Mouse (Mus musculus): Measurements from ENCODE around the gene Psapl1. TPM values are rescaled to one million over a fixed set of nuclear protein-coding genes. Genes with fewer than 3 reads are reported as not detected.

Psapl1 gene
- not detected in 2 replicates for total RNA-seq (2012; rRNA removed)
- polyA plus RNA-seq (2012; ENCODE audit: insufficient read depth in 1 of 2, insufficient read length in 2 of 2, low read depth in 1 of 2, low replicate concordance in 2 of 2, missing spikeins in 1 of 2), result not detected

DNA sequence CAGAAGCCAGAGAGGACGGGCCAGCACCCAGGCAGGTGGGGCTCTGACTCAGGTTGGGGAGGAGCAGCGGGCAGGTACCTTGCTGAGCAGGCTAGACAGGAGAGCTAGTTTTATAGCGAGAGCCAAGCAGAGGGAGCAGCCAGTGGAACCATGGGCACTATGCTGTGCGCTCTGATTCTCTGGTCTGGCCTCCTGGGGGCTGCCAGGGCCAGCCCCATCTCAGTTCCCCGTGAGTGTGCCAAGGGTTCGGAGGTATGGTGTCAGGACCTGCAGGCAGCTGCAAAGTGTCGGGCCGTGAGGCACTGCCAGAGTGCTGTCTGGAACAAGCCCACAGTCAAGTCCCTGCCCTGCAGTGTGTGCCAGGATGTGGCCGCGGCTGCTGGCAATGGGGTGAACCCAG lies at the start of gene Psapl1:
Gene Psapl1 (plus strand): TSS at position 106 of the 400 bp plus-strand sequence.
- Histone ChIP-seq H3K4me1 (ENCODE audit: control insufficient read depth in 1 of 2, insufficient read depth in 2 of 2, low read length in 2 of 2) (no peaks in the 10 kb centered on the region), H3K79me2 (ENCODE audit: control insufficient read depth, insufficient read depth, low read length, poor library complexity) (no peaks in the 10 kb centered on the region), H3K9ac (ENCODE audit: control insufficient read depth, low read depth, low read length, poor library complexity, severe bottlenecking) (no peak within 1 kb of the TSS), H3K36me3 (ENCODE audit: control insufficient read depth in 1 of 2, insufficient read depth in 2 of 2, low read length in 2 of 2) (no peaks in the 10 kb centered on the region), H3K4me3 (ENCODE audit: control insufficient read depth in 1 of 2, insufficient read depth in 1 of 2, low read depth in 2 of 2, low read length in 2 of 2) (no peak within 1 kb of the TSS), H3K9me3 (replicated peaks; ENCODE audit: insufficient read depth, low read length) (0 out of 2 replicates have a peak, but pooled peaks cover 2% of the 10 kb centered on the region), H3K27me3 (ENCODE audit: control insufficient read depth in 1 of 2, insufficient read depth in 2 of 2, low read length in 2 of 2) (no peaks in the 10 kb centered on the region), H3K27ac (ENCODE audit: control insufficient read depth, low read depth, low read length) (no peak within 1 kb of the TSS)
- TF ChIP-seq ZMIZ1 (IDR thresholded peaks at IDR 0.05; ENCODE audit: low read depth, low read length) (no peak), MYC (IDR thresholded peaks at IDR 0.05; ENCODE audit: low read depth, low read length) (no peak), TAL1 (IDR thresholded peaks at IDR 0.05; ENCODE audit: low read length) (no peak), MXI1 (IDR thresholded peaks at IDR 0.05; ENCODE audit: low read depth, low read length) (no peak), USF2 (IDR thresholded peaks at IDR 0.05; ENCODE audit: borderline replicate concordance in 1 of 2, insufficient read depth in 1 of 2, low read depth in 1 of 2, low read length in 2 of 2) (no peak), E2F4 (IDR thresholded peaks at IDR 0.05; ENCODE audit: borderline replicate concordance, low read depth, low read length) (no peak), TCF12 (IDR thresholded peaks at IDR 0.05; ENCODE audit: low read depth, low read length) (no peak), KAT2A (conservative IDR thresholded peaks at IDR 0.05; ENCODE audit: low read depth, low read length) (no peak), CHD2 (IDR thresholded peaks at IDR 0.05; ENCODE audit: low read length) (no peak), EP300 (IDR thresholded peaks at IDR 0.05; ENCODE audit: low read depth in 1 of 2, low read length in 2 of 2) (no peak), MEF2A (IDR thresholded peaks at IDR 0.05; ENCODE audit: extremely low read depth, insufficient replicate concordance, low read depth, low read length, poor library complexity, severe bottlenecking) (no peak)
- no peak for DNase-seq (ENCODE audit: low read depth, low spot score)

GRCm38 (mm10) chr5:36154879-36155485 lies 48.8 kb upstream of the Psapl1 start:
- H3K36me3 ChIP-seq (ENCODE audit: control insufficient read depth in 1 of 2, insufficient read depth in 2 of 2, low read length in 2 of 2), result no peaks in the 10 kb centered on the region
- no peak overlapping the region for H3K9ac ChIP-seq (ENCODE audit: control insufficient read depth, low read depth, low read length, poor library complexity, severe bottlenecking)
- H3K79me2 ChIP-seq (ENCODE audit: control insufficient read depth, insufficient read depth, low read length, poor library complexity), result no peaks in the 10 kb centered on the region
- DNase-seq (ENCODE audit: low read depth, low spot score), result no peak
- H3K9me3 ChIP-seq (replicated peaks; ENCODE audit: insufficient read depth, low read length), result no peaks in the 10 kb centered on the region
- TF ChIP-seq E2F4 (IDR thresholded peaks at IDR 0.05; ENCODE audit: borderline replicate concordance, low read depth, low read length) (no peak), SMC3 (IDR thresholded peaks at IDR 0.05; ENCODE audit: low read depth, low read length) (no peak)
- H3K27ac ChIP-seq (ENCODE audit: control insufficient read depth, low read depth, low read length), result no peak overlapping the region
- H3K4me3 ChIP-seq (ENCODE audit: control insufficient read depth in 1 of 2, insufficient read depth in 1 of 2, low read depth in 2 of 2, low read length in 2 of 2), result no peak overlapping the region
- H3K4me1 ChIP-seq (ENCODE audit: control insufficient read depth in 1 of 2, insufficient read depth in 2 of 2, low read length in 2 of 2), result no peaks in the 10 kb centered on the region
- H3K27me3 ChIP-seq (ENCODE audit: control insufficient read depth in 1 of 2, insufficient read depth in 2 of 2, low read length in 2 of 2), result no peaks in the 10 kb centered on the region
